Mouse (Mus musculus): ENCODE results near the gene Hic1.

DNA sequence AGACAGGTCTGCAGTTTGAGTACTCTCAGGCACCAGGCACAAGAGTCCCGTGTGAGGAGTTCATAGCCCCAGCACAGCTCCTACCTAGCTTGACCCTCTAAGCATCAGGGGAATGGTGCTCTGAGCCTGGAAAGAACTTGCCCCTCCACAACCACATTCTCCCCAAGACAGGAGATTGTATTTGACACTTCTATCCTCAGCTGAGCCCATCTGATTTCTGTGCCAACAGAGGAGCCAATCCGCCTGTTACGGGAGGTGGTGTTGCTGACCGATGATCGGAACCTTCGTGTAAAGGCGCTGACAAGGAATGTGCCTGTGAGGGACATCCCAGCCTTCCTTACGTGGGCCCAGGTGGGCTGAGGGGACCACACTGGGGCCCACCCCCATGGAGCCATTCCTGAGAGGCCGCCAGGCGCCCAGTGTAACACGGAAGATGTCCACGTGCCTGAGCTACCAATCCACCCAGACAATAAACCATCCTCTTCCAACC is 6.7 kb downstream of the Hic1 start:
- TF ChIP-seq POLR2A (IDR thresholded peaks at IDR 0.05; ENCODE audit: low read depth, low read length) (0 out of 2 replicates have a peak, but pooled peaks have one; percentile 25), CTCF (IDR thresholded peaks at IDR 0.05; ENCODE audit: borderline replicate concordance, insufficient read depth, low read length) (no peak)
